Mouse (Mus musculus) embryo, embryonic 9.5 days (tissue): ENCODE measurements at regions not wholly inside any gene's neighbourhood (a gene's known extent, or its start where the extent isn't known, plus 50 kb on each side); places are given as distances from the start of the nearest gene placed in this dataset.
A peak's percentile ranks its signal among the peaks of the same experiment; 100 is the strongest.
"Not testable (repeated sequence)": the region's sequence is repeated elsewhere in the genome, so short reads cannot be mapped to it uniquely, and the experiment has no call there.

ENCODE experiments used
- DNase-seq: peaks from one replicate; pipeline ENCODE4 v3.0.0-alpha.2; 2017; ENCODE audit errors: extremely low spot score

- DNase-seq: no peak
These were observed 58.7 kb upstream of the Olig3 start for GRCm38 (mm10) chr10:19297669-19298068.

- DNase-seq: no peak
These were observed 60.8 kb upstream of the Olig3 start for GRCm38 (mm10) chr10:19295388-19296013.

DNA sequence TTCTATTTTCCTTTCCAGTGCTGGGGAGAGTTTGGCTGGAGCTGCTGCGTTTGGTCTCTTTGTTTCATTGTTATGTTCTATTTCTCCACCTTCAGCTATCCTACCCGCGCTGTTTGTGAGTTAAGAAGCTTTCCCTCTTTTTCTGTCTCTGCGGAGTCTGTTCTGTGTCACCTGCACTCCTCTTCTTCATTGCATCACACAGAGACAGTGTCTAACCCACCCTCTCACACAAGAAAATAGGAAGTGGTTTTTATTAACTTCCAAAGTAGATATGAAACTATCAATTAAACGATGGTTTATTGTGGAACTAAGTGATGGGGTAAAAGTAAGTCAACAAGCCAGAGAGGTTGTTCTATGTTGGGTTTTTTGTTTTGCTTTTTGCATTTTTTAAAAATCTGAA lies 64.9 kb upstream of the Olig3 start:
- DNase-seq: no peak

GRCm38 (mm10) chr10:19291039-19291438 lies 65.3 kb upstream of the Olig3 start:
- DNase-seq: not testable (repeated sequence)

GRCm38 (mm10) chr10:19282166-19282565 lies 74.2 kb upstream of the Olig3 start:
- no peak for DNase-seq

- DNase-seq: no peak
These were observed 75.3 kb upstream of the Olig3 start for GRCm38 (mm10) chr10:19281021-19281420.

DNA sequence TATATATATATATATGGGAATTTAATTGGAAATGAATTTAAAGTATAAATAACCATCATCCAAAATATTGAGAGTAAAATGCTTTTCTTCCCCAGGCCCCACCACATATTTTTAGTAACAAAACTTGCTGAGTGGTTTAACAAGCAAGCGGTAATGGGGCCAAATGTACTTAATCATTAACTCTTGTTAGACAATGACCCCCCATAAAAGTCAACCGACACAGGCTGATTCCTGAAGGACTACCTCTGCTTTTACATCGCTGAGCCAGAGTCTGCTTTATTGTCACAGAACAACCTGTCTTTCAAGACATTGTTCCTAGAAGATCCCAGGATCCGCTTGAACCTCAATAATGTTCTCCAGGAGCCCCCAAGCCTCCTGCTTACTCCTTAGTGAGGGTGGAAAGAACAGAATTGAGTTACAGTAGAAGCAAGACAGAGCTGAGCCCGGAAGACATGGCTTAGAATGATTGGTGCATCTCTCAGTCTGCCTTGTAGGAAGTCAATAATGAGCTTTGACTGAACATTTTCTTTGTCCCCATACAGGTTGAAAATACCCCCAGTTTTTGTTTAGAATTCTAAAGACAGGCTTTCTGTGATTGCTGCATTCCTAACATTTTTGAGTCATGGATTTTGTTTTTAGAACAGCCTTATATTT lies 78.0 kb upstream of the Olig3 start:
- DNase-seq: no peak

DNA sequence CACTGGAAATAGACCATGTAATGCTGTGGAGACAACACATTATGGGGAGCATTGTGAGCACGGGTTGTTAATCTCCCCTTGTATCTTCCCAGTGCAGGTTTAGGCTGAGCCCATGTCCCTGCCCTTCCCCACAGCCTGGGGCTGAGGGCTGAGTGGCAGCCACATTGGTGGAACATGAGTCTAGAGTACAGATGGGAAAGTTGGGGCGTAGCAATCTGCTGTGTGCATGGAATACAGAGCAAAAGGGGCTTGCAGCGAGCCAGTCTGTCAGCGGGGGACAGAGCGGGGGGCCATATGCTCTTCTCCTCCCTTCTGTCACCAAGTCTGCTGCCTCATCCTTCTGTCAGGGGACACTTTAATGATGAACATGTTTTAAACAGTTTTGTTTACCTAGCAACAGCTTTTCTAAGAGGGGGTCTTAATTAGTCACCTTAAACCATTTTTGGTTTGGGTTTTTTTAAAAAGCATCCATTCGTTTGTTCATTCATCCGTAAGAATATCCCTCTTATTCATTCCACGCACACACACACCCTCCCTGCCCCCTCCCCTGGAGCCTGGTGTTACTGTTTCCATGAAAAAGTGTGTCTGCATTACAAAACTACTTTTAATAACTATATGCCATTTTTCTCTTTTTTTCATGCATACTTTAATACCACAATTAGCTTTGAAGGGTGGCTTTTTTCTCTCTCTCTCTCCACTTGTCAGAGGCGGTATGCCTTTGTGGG lies 79.1 kb upstream of the Olig3 start:
- DNase-seq: peak; percentile 3

DNA sequence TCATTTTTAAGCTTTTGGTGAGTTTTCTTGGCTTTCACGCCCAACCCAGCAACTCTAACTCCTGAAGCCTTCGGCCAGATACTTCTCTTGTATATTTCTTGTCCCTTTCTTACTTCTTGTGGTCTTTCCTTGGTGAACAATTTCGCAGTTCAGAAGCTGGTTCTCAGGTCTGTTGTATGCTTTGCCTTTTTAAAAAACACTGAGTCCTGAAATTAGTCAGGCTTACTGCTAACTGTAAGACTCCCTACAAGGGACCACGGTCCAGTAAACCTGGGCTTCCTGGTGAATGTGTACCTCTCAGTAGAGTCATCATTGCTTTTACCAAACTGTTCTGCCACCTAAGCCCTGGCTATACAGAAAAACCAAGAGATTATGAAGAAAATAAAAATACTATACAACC lies 81.3 kb upstream of the Olig3 start:
- no peak for DNase-seq

GRCm38 (mm10) chr10:19269418-19269817 lies 86.9 kb upstream of the Olig3 start:
- no peak for DNase-seq

- no peak for DNase-seq
These were observed 88.3 kb upstream of the Olig3 start for GRCm38 (mm10) chr10:19268051-19268450.

DNA sequence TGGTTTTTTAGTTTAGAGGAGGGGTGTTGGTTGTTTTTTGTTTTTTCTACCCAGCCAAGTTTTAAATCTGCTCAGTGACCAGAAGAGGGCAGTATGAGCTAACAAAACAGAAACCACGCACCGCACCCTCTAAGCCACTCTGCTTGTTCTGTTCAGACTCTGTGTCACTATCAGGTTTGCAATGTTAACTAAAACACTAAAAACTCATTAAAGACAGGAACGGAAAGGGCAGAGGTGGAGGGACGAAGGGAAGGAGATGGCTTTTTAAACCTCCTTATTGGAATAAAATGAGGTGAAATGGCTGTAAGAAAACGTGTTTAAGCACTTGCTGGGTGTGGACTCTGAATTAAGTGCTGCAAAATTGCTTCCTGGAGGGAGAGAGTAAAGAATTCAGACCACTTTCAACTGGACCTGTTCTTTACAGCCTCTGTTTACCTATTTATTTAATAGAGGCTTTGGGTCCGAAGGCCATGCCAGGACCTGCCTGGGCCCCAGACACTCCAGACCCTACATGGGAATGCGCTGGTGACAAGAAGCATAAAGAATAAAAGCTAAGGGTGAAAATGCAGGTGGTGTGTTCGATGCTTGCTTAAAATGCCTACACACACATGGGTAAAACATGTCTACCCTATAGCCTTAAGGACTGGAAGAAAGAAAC lies 116.1 kb upstream of the Olig3 start:
- peak; percentile 58 for DNase-seq

GRCm38 (mm10) chr10:19216240-19216639 lies 140.1 kb upstream of the Olig3 start:
- DNase-seq: no peak

- DNase-seq: no peak
These were observed 146.6 kb upstream of the Olig3 start for GRCm38 (mm10) chr10:19209751-19210150.

DNA sequence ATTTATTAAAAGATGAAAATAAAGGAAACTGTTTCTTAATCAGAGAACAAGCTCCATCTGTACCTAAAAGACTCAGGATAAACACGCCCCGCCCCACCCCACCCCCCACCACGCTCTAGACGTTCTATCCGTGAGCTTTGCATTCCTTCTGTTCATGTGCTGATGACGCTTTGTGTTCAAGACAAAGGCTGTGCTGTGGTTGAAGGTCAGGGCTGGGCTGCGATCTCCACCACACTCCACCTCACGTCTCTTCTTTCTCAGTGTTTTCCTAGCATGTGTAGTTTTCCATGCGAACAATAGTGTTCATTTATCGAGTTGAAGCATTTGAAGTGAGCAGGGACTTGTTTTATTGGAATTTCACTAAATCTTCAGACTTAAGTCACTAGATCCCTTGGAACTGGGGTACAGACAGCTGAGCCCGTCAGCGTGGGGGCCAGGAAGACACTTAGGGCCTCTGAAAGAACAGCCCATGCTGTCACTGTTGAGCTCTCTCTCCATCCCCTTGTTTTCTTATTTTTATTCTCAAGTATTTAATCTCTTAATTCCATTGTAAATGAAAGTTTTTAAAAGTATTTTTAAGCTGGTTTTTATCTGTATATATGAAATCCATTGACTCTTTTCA lies 148.1 kb upstream of the Olig3 start:
- peak; percentile 58 for DNase-seq

GRCm38 (mm10) chr10:19207505-19207904 lies 148.8 kb upstream of the Olig3 start:
- no peak for DNase-seq

DNA sequence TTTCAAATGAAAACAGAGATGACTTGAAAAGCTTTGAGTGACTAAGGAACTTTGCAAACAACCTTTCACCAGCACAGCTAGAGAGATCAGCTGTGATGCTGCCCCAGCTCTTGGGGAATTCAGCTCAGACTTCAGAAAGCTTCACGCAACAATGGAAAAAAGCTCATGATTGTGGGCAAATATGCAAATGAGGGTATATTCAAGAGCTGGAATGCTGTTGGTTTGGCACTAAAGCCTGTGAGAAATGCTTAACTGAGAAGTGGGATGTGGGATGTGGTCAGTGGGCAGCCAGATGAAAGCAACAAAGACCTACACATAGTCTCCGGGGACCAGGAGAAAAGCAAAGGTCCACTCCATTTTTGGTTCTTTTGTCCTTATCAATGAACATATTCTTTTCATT lies 156.0 kb upstream of the Olig3 start:
- DNase-seq: no peak

DNA sequence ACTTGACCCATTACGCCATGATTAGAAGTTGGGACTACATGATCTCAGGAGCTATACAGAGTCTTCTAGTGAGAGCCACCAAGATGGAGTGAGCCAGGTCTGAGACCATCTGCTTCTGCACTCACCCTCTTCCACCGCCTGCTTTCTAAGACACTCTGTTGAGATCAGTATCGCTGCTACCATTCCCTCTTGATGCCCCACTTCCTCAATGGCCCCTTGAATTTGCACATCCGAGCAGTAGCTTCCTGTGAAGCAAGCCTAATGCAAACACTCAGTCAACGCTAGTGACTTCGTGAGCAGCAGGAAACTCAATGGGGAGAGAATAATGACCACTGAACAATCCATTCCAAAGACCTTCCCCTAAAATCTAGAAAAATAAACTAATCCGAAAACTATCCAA lies 160.7 kb upstream of the Olig3 start:
- no peak for DNase-seq

DNA sequence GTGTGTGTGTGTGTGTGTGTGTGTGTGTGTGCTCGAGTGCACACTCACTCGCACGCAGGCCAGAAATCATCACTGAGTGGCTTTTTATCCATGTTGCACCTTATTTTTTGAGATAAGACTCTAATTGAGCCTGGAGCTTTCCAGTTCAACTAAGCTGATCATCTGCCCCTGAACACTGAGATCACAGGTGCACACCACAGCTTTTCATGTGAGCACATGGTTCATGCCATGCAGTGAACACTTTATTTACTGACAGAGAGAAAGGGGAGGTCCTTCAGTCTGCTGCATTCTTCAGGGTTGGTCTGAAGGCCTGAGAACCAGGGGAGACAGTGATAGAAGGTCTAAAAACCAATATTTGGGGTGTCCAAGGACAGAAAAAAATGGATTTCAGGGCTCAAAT lies 161.7 kb upstream of the Olig3 start:
- no peak for DNase-seq

DNA sequence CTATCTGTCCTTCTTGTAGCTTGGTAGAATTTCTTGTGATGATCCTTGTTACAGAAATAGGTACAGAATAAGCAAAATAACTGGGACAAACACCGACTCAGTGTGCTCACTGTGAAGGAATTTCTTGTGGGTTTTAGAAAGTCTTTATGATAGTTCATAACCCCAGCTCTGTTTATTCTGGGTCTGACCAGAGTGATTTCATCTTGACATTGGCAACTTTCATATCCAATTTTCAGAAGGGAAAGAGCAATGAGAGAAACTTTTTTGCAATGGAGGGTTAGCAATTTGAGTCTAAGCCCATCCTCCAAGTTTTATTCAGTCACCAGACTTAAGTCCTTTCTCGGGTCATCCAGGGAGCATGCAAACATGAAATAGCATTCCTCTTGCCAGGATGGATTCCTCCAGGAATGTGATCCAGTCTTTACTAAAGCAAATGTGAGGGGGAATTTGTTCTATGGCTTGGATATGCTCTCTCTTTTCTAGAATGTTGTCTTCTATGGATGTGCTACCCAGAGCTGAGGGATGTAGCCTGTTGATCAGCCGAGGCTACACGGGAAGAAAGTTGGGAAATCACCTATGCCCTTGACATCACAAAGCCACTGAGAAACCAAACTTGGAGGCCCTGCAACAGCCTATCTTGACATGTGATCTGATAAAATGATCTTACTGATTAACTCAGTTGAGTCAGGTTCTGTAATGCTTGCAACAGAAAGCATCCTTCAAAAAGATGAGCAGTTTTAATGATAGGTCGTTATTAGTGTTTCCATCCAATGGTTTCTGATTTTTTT lies 163.2 kb upstream of the Olig3 start:
- DNase-seq: no peak

DNA sequence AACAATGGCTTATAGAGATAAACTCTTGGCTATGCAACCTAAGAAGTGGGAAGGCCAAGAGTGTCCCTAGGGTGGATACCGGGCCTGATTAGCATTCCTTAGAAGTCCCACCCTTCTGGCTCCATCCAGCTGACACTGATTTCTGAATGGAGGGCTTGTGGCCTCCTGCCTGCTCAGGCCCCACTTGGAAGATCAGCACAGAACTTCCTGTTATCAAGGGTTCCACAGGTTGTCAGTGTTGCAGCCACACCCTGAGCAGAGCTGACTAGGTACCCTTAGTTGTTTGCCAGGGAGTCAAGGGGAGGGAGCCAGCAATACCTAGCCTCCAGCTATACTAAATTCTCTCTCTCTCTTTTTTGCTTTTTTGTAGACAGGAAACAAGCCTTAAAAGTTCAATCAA lies 164.1 kb upstream of the Olig3 start:
- DNase-seq: no peak
